Mouse (Mus musculus) MEL (cell line): ENCODE results near the gene Slc19a1. TPM values are rescaled to one million over a fixed set of nuclear protein-coding genes. Genes with fewer than 3 reads are reported as not detected.

Experiments used
- DNase-seq: peaks from one replicate; pipeline ENCODE4 v3.0.0; 2011; ENCODE audit warnings: low read depth, low spot score
- H3K27ac ChIP-seq: 2 replicates; pipeline ENCODE4 v1.5.1; 2012; ENCODE audit warnings: low read depth, mild to moderate bottlenecking, control low read depth, low read length, moderate library complexity; ENCODE audit not compliant: control insufficient read depth
- H3K27me3 ChIP-seq, 2 experiments: fragments of 150-350 bp in 1 of 2; sonication (generic) in 1 of 2; 2 replicates each; pipeline ENCODE4 v1.6.1; 2012; ENCODE audit warnings: low read length in 2 of 2, mild to moderate bottlenecking in 2 of 2, improper control_type of control experiment in 1 of 2, moderate library complexity in 1 of 2; ENCODE audit not compliant: insufficient read depth in 2 of 2, control insufficient read depth in 1 of 2
- H3K36me3 ChIP-seq, 2 experiments: 2 replicates each; pipeline ENCODE4 v1.6.1; 2012 to 2014; ENCODE audit warnings: low read length in 2 of 2, improper control_type of control experiment in 1 of 2, inconsistent platforms in 1 of 2, mild to moderate bottlenecking in 1 of 2; ENCODE audit not compliant: insufficient read depth in 2 of 2, control insufficient read depth in 1 of 2
- H3K4me1 ChIP-seq, 2 experiments: fragments of 150-350 bp in 1 of 2; sonication (generic) in 1 of 2; 2 replicates each; pipeline ENCODE4 v1.6.1; 2012; ENCODE audit warnings: low read length in 2 of 2, improper control_type of control experiment in 1 of 2, mild to moderate bottlenecking in 1 of 2; ENCODE audit not compliant: insufficient read depth in 2 of 2, control insufficient read depth in 1 of 2
- H3K4me3 ChIP-seq, 2 experiments: fragments of 150-350 bp in 1 of 2; sonication (generic) in 1 of 2; 2 replicates each; pipeline ENCODE4 v1.5.1; 2012; ENCODE audit warnings: low read depth in 2 of 2, low read length in 2 of 2, mild to moderate bottlenecking in 2 of 2, moderate library complexity in 2 of 2, control low read depth in 1 of 2, improper control_type of control experiment in 1 of 2; ENCODE audit not compliant: control insufficient read depth in 1 of 2, insufficient read depth in 1 of 2
- H3K79me2 ChIP-seq: 2 replicates; pipeline ENCODE4 v1.6.1; 2012; ENCODE audit warnings: mild to moderate bottlenecking, low read length, moderate library complexity; ENCODE audit not compliant: control insufficient read depth, poor library complexity, insufficient read depth
- H3K9ac ChIP-seq: 2 replicates; pipeline ENCODE4 v1.6.1; 2012; ENCODE audit warnings: low read depth, mild to moderate bottlenecking, control low read depth, low read length, moderate library complexity; ENCODE audit not compliant: control insufficient read depth, poor library complexity, severe bottlenecking
- H3K9me3 ChIP-seq: fragments of 150-350 bp; sonication (generic); replicated peaks from 2 replicates; pipeline ENCODE4 v1.6.1; 2012; ENCODE audit warnings: mild to moderate bottlenecking, low read length, improper control_type of control experiment, moderate library complexity; ENCODE audit not compliant: insufficient read depth
- BHLHE40 ChIP-seq: IDR thresholded peaks from 2 replicates; pipeline ENCODE4 v1.6.1; 2012; ENCODE audit warnings: low read depth, mild to moderate bottlenecking, inconsistent platforms, low read length, improper control_type of control experiment, borderline replicate concordance
- CHD2 ChIP-seq: IDR thresholded peaks from 2 replicates; pipeline ENCODE4 v1.6.1; 2011; ENCODE audit warnings: low read length, improper control_type of control experiment
- CTCF ChIP-seq, 3 experiments: IDR thresholded peaks in 2 of 3; conservative IDR thresholded peaks in 1 of 3; 2 replicates each; pipeline ENCODE4 v1.5.1; 2011 to 2012; ENCODE audit warnings: low read length in 3 of 3, low read depth in 2 of 3, mild to moderate bottlenecking in 2 of 3, improper control_type of control experiment in 1 of 3, inconsistent platforms in 1 of 3, mixed read lengths in 1 of 3, moderate library complexity in 1 of 3; ENCODE audit not compliant: control insufficient read depth in 1 of 3, insufficient read depth in 1 of 3, poor library complexity in 1 of 3, severe bottlenecking in 1 of 3
- E2F4 ChIP-seq: IDR thresholded peaks from 2 replicates; pipeline ENCODE4 v1.6.1; 2011; ENCODE audit warnings: low read depth, low read length, improper control_type of control experiment, borderline replicate concordance
- ELF1 ChIP-seq: IDR thresholded peaks from 2 replicates; pipeline ENCODE4 v1.6.1; 2014; ENCODE audit warnings: low read depth, mild to moderate bottlenecking, inconsistent platforms, low read length, improper control_type of control experiment, moderate library complexity
- HCFC1 ChIP-seq: IDR thresholded peaks from 2 replicates; pipeline ENCODE4 v1.6.1; 2012; ENCODE audit warnings: low read depth, mild to moderate bottlenecking, inconsistent platforms, low read length, improper control_type of control experiment, moderate library complexity
- KAT2A ChIP-seq: conservative IDR thresholded peaks from 2 replicates; pipeline ENCODE4 v1.6.1; 2012; ENCODE audit warnings: low read depth, low read length, improper control_type of control experiment, inconsistent platforms
- MAX ChIP-seq: IDR thresholded peaks from 2 replicates; pipeline ENCODE4 v1.6.1; 2011; ENCODE audit warnings: low read length, improper control_type of control experiment
- MXI1 ChIP-seq: IDR thresholded peaks from 2 replicates; pipeline ENCODE4 v1.6.1; 2011; ENCODE audit warnings: mild to moderate bottlenecking, low read depth, low read length, improper control_type of control experiment
- NELFE ChIP-seq: IDR thresholded peaks from 2 replicates; pipeline ENCODE4 v1.6.1; 2011; ENCODE audit warnings: low read depth, low read length, improper control_type of control experiment
- NRF1 ChIP-seq: IDR thresholded peaks from 2 replicates; pipeline ENCODE4 v1.6.1; 2014; ENCODE audit warnings: low read depth, mild to moderate bottlenecking, inconsistent platforms, low read length, improper control_type of control experiment, moderate library complexity; ENCODE audit not compliant: poor library complexity, insufficient read depth, severe bottlenecking
- POLR2A ChIP-seq, 2 experiments: IDR thresholded peaks; 2 replicates each; pipeline ENCODE4 v1.6.1; 2011 to 2012; ENCODE audit warnings: low read length in 2 of 2, mild to moderate bottlenecking in 2 of 2, control low read depth in 1 of 2, improper control_type of control experiment in 1 of 2, low read depth in 1 of 2, moderate library complexity in 1 of 2; ENCODE audit not compliant: control insufficient read depth in 1 of 2, insufficient read depth in 1 of 2, poor library complexity in 1 of 2
- POLR2AphosphoS2 ChIP-seq: IDR thresholded peaks from 2 replicates; pipeline ENCODE4 v1.6.1; 2011; ENCODE audit warnings: low read length, improper control_type of control experiment
- RCOR1 ChIP-seq: IDR thresholded peaks from 2 replicates; pipeline ENCODE4 v1.6.1; 2012; ENCODE audit warnings: low read depth, mild to moderate bottlenecking, inconsistent platforms, low read length, improper control_type of control experiment
- SIN3A ChIP-seq: IDR thresholded peaks from 2 replicates; pipeline ENCODE4 v1.6.1; 2012; ENCODE audit warnings: low read length, improper control_type of control experiment, inconsistent platforms
- TBP ChIP-seq: IDR thresholded peaks from 2 replicates; pipeline ENCODE4 v1.8.0; 2011; ENCODE audit warnings: low read depth, low read length, improper control_type of control experiment
- TCF12 ChIP-seq: IDR thresholded peaks from 2 replicates; pipeline ENCODE4 v1.6.1; 2014; ENCODE audit warnings: low read depth, mild to moderate bottlenecking, inconsistent platforms, low read length, improper control_type of control experiment, moderate library complexity
- USF1 ChIP-seq: IDR thresholded peaks from 2 replicates; pipeline ENCODE4 v1.6.1; 2014; ENCODE audit warnings: low read depth, mild to moderate bottlenecking, inconsistent platforms, low read length, improper control_type of control experiment, moderate library complexity
- ZMIZ1 ChIP-seq: IDR thresholded peaks from 2 replicates; pipeline ENCODE4 v1.6.1; 2012; ENCODE audit warnings: low read depth, mild to moderate bottlenecking, inconsistent platforms, low read length, improper control_type of control experiment, moderate library complexity
- polyA plus RNA-seq, 2 experiments: library from polyadenylated mRNA; stranded (reverse) in 1 of 2; unstranded in 1 of 2; fragments of >175 nt in 1 of 2; fragments of >200 nt in 1 of 2; gene quantifications; 2 replicates each; pipeline versions ENCODE4 v1.2.1 to v1.2.4; 2012; ENCODE audit warnings: low replicate concordance in 2 of 2, low read depth in 1 of 2; ENCODE audit not compliant: insufficient read length in 2 of 2, insufficient read depth in 1 of 2, missing spikeins in 1 of 2
- total RNA-seq: library from RNA; depleted of rRNA; stranded (reverse); fragments of 300-350 nt; gene quantifications from 2 replicates; pipeline ENCODE4 v1.2.3, GENCODE M21; 2012

Gene Slc19a1
- total and polyA plus RNA-seq, 3 experiments: 65.3 to 86.4 TPM; not detected in 1

DNA sequence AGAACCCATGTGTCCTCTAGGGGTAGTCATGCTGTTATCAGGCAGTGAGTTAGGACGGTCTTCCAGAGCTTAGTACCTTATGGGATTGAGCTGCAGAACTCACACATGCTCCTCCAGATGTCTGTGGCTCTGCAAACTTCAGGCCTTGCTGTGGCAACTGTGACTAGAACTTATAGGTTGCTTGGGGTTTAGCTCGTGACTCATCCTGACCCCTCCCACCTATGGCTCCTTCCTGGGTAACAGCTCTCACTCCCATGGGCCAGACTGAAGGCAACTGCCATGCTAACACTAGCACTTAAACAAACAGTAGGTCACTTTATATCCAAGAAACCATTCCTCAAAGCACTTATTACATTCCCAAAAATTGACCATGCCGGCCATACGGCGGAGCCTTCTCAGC, 1.4 kb upstream of the Slc19a1 start:
- Histone ChIP-seq H3K4me3 (no peak overlapping the region), H3K27ac (no peak overlapping the region), H3K27me3 (peaks cover 0 to 4% of the 10 kb centered on the region in 2 experiments; a peak in 1 of 4 replicates), H3K4me1 (peaks cover 0 to 14% of the 10 kb centered on the region in 2 experiments; a peak in 3 of 4 replicates), H3K9ac (no peak overlapping the region), H3K36me3 (peaks cover 0 to 11% of the 10 kb centered on the region in 2 experiments; a peak in 2 of 4 replicates), H3K9me3 (no peaks in the 10 kb centered on the region), H3K79me2 (peaks cover 26% of the 10 kb centered on the region)
- DNase-seq: peak; percentile 43
- TF ChIP-seq ELF1 (no peak), E2F4 (no peak), USF1 (no peak), RCOR1 (no peak)

GRCm38 (mm10) chr10:77032591-77033322, 716 bp downstream of the Slc19a1 start:
- Histone ChIP-seq H3K79me2 (peaks cover 44% of the 10 kb centered on the region), H3K27me3 (peaks cover 0 to 4% of the 10 kb centered on the region in 2 experiments; a peak in 1 of 4 replicates), H3K4me1 (peaks cover 0 to 14% of the 10 kb centered on the region in 2 experiments; a peak in 3 of 4 replicates), H3K9me3 (no peaks in the 10 kb centered on the region), H3K27ac (peak overlapping the region; percentile 54), H3K9ac (peak overlapping the region; percentile 83), H3K4me3 (peak overlapping the region; percentile 75 to 79), H3K36me3 (peaks cover 0 to 13% of the 10 kb centered on the region in 2 experiments; a peak in 2 of 4 replicates)
- DNase-seq: peak; percentile 96
- TF ChIP-seq NELFE (peak; percentile 86), CHD2 (no peak), KAT2A (no peak; the same call in 1 of the 2 replicates), RCOR1 (no peak), TCF12 (peak; percentile 26; the same call in 1 of the 2 replicates), CTCF (IDR thresholded peaks at IDR 0.05 in 2 of 3, conservative IDR thresholded peaks at IDR 0.05 in 1 of 3; ENCODE audit: control insufficient read depth in 1 of 3, insufficient read depth in 1 of 3, low read depth in 2 of 3, low read length in 3 of 3, poor library complexity in 1 of 3, severe bottlenecking in 1 of 3) (peak in 1 of 3 experiments; percentile 18; a peak in 1 of 6 replicates), BHLHE40 (no peak), POLR2A (IDR thresholded peaks at IDR 0.05; ENCODE audit: control insufficient read depth in 1 of 2, insufficient read depth in 1 of 2, low read depth in 1 of 2, low read length in 2 of 2, poor library complexity in 1 of 2) (peak; percentile 69 to 90; a peak in 3 of 4 replicates), HCFC1 (peak; percentile 94), POLR2AphosphoS2 (peak; percentile 65), NRF1 (peak; percentile 76), MAX (peak; percentile 79), USF1 (0 out of 2 replicates have a peak, but pooled peaks have one; percentile 35), ZMIZ1 (peak; percentile 26; the same call in 1 of the 2 replicates), SIN3A (no peak; the same call in 1 of the 2 replicates), TBP (peak; percentile 74), MXI1 (peak; percentile 42; the same call in 1 of the 2 replicates)
